Mouse (Mus musculus) layer of hippocampus, postnatal 25 days (tissue): ENCODE data around the gene Cnr1. TPM values are rescaled to one million over a fixed set of nuclear protein-coding genes. Genes with fewer than 3 reads are reported as not detected.

ENCODE experiments used
- DNase-seq, 2 experiments: peaks; one replicate each; pipeline ENCODE4 v3.0.0; 2022; ENCODE audit warnings: mixed read lengths in 2 of 2, low spot score in 1 of 2; ENCODE audit errors: extremely low spot score in 1 of 2
- total RNA-seq, 2 experiments: library from RNA; stranded (reverse); gene quantifications; 2 replicates each; pipeline ENCODE4 v1.2.3; 2021

The Cnr1 gene
- total RNA-seq, 2 experiments from 2014 or later: 187 to 189 TPM

GRCm38 (mm10) chr4:33928450-33928849, 4.1 kb downstream of the Cnr1 start:
- no peak for DNase-seq

GRCm38 (mm10) chr4:33931347-33931746, 7.0 kb downstream of the Cnr1 start:
- DNase-seq: no peak

GRCm38 (mm10) chr4:33941557-33941956, 17.2 kb downstream of the Cnr1 start:
- DNase-seq: no peak

GRCm38 (mm10) chr4:33943936-33944335, 19.5 kb downstream of the Cnr1 start:
- DNase-seq: no peak

GRCm38 (mm10) chr4:33945742-33946141, 21.3 kb downstream of the Cnr1 start:
- DNase-seq: no peak

GRCm38 (mm10) chr4:33947584-33947983, 23.2 kb downstream of the Cnr1 start:
- DNase-seq: no peak

GRCm38 (mm10) chr4:33957398-33957797, 33.0 kb downstream of the Cnr1 start:
- no peak for DNase-seq

GRCm38 (mm10) chr4:33958515-33958914, 34.1 kb downstream of the Cnr1 start:
- no peak for DNase-seq

GRCm38 (mm10) chr4:33959841-33960240, 35.4 kb downstream of the Cnr1 start:
- no peak for DNase-seq

- DNase-seq: no peak
Measured at GRCm38 (mm10) chr4:33970726-33971125, 46.3 kb downstream of the Cnr1 start.

GRCm38 (mm10) chr4:33988466-33989089, 64.2 kb downstream of the Cnr1 start:
- no peak for DNase-seq

- no peak for DNase-seq
Measured at GRCm38 (mm10) chr4:33992687-33993086, 68.3 kb downstream of the Cnr1 start.

GRCm38 (mm10) chr4:33996382-33996781, 72.0 kb downstream of the Cnr1 start:
- DNase-seq: no peak

Other genes with a start within 250 kb of the Cnr1 start
- gene Spaca1, start 125.6 kb downstream of the Cnr1 start, total RNA-seq: not detected